Mouse (Mus musculus): ENCODE data around the gene Spindoc.

DNA sequence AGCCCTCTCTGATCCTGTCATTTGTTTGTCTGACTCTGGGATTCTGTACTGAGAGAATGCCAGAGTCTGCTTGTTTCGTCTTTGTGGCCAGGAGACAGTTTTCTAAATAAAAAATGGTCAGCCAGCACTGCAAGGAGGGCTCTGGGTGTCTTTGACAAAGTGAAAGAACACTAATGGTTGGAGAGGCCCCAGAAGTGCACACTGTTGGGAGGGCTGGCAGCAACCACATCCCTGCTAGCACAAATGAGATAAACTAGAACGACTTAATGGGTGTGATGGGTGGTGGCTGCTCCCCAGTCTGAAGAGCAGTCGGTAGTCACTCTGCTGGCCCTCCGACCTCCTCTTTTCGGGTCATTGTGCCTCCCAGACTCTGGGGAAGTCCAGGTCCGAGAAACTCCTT lies 36.3 kb upstream of the Spindoc start:
- TF ChIP-seq GATA1 (IDR thresholded peaks at IDR 0.05; ENCODE audit: low read length) (no peak), TAL1 (IDR thresholded peaks at IDR 0.05; ENCODE audit: low read length) (no peak)
